Mouse (Mus musculus): ENCODE results near the gene Ssbp2. TPM values are rescaled to one million over a fixed set of nuclear protein-coding genes. Genes with fewer than 3 reads are reported as not detected.

Gene Ssbp2
- total RNA-seq, 1 experiment from 2014 or later, result 30.5 TPM

DNA sequence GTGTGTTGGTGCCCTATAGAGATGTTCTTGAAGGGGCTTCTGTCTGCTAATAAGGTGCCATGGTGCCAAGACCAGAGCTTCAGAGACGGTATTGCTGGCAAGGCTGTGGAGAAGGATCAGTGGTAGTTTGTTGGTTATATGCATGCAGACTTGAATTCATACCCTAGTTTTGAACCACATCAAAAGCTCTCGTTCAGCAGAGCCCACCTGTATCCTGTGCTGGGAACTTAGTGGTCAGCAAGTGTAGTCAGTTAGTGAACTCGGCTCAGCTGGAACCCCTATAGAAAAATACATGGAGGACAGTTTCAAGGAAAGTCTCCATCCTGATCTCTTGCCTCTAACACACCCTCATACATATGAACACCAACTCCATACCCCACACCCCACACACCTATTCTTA lies 69.7 kb downstream of the Ssbp2 start:
- no peak for DNase-seq

- no peak for DNase-seq
These were observed 76.6 kb downstream of the Ssbp2 start for GRCm38 (mm10) chr13:91536711-91537110.

DNA sequence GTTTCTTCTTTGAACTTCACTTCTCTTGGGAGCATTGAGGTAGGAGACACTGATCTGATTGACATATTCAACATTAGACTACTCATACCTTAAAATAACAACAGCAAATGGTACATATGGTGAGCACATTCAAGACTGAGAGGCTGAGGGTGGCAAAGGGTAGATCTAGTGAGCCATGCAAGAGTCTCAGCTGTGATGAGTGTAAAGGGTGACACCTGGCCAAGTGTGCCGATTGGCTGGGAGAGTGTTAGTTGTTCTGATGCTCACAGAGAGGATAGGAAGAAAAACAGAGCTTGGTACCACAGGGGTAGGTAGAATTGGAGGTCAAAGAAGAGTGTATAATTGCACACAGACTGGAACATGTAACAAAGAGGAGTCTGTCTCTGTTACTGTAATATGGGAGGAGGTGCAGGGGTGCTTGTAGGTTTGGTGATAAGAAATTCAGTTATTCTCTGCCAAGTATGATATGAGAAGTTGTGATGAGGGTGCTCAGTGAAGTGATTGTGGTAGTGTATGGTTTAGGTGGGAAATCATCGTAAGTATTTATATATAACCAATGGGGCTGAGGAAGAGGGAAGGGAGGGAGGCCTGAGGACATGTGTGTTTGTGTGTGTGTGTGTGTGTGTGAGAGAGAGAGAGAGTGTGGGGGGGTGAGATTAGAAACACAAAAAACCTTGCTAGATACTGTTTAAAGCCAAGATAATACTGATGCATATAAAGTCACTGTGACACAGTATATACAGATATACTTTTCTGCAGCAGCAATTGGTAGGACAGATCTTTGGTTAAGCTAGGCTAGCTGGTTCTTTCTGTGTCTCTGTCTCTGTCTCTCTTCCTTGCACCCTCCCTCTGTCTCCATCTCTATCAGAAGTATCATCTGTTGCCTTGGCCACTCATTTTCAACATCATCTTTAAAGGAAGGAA lies 80.3 kb downstream of the Ssbp2 start:
- no peak for DNase-seq

DNA sequence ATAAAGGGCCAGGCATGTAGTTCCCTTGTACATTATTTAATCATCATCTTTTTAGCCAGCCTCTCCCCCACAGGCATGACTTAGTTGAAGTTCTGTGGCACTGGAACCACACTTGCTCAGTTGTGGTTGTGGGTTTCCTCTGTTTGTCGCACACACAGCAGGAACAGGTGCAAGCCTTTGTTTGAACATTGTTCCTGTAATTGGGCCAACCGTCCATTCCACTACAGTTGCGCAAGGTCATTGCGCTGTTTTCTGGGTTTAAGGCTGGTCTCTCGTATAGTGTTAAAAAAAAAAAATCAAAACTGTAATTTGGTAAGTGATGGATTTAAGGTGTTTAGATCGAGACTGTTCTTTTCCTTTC lies 81.0 kb downstream of the Ssbp2 start:
- no peak for DNase-seq

DNA sequence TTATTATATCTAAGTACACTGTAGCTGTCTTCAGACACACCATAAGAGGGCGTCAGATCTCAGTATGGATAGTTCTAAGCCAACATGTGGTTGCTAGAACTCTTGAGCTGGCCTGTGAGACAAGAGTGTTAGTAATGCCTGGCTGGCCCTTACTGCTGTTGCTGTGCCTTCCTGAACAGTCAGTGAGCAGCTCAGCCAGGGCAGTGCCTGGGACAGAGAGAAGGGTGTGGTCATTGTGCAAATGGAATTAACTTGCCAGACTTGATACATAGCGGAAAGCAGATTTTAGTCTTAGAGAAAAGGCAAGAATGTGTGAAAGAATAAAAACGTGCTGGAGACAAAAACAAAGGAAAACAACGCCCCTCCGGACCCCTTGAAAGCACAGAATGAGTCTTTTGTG lies 83.5 kb downstream of the Ssbp2 start:
- DNase-seq, result no peak

GRCm38 (mm10) chr13:91564047-91564446 lies 104.0 kb downstream of the Ssbp2 start:
- DNase-seq, result no peak

DNA sequence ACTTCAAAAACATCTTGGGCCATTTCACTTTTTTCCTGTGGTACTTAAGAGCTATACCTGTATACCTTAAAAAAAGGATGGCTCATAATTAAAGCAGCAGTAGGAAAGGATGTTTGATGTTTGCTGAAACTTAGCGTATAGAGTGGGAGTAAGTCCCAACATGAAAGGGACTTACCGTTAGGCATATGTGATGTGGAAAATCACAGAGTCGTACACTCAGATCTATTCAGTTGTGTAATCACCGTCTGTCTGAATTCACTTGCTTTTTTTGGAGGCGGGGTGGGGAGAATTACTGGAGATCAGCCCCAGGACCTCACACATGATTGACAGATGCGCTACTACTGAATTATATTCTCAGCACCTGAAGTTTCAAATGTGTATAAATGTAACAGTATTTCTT lies 104.7 kb downstream of the Ssbp2 start:
- no peak for DNase-seq

- DNase-seq, result no peak
These were observed 121.4 kb downstream of the Ssbp2 start for GRCm38 (mm10) chr13:91581504-91581903.

- no peak for DNase-seq
These were observed 122.1 kb downstream of the Ssbp2 start for GRCm38 (mm10) chr13:91582212-91582611.

DNA sequence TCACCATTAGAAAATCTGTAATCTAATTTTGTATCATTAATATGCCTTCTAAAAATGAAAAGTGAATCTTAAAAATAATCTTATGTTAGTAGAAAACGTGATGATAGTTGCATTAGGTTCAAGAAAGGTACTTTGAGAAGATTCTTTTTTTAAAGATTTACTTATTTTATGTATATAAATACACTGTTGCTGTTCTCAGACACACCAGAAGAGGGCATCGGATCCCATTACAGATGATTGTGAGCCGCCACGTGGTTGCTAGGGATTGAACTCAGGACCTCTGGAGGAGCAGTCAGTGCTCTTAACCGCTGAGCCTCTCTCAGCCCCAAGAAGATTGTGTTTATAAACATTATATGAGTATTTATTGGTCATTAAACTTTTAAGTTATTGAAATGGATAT lies 126.3 kb downstream of the Ssbp2 start:
- no peak for DNase-seq

DNA sequence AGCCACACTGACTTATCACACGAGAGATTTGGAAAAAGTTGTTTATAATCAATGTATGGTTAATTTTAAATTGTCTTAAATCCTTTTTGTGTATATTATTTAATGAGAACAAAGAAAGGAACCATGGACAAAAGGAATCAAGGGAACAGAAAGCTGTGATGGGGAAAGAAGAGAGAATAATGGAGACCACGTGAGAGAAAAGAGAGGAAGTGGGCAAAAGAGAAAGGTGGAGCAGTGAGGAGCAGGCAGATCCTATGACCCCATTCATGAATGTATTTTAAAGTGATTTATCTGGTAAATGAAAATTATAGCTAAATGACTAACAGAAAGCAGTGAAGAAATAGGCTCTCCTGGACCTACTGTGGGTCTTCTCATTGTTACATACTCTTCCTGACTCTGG lies 128.4 kb downstream of the Ssbp2 start:
- no peak for DNase-seq

DNA sequence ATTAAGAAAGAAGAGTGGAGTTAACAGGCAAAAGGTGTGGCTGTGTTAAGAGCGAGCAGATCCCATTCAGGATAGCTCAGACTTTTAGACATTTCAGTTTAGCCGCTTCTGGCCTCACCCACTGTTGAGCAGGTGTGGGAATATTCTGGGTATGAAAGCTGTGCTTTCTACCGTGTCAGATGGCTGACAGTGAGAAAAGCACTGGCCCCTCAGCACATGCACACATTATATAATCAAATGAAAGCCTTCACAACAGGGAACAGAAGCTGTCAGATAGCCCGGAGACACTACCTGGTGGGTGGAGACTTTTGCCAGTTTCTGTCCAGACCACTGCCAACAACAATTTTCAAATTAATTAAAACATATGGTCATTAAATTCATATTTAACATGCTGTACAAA lies 131.8 kb downstream of the Ssbp2 start:
- no peak for DNase-seq

DNA sequence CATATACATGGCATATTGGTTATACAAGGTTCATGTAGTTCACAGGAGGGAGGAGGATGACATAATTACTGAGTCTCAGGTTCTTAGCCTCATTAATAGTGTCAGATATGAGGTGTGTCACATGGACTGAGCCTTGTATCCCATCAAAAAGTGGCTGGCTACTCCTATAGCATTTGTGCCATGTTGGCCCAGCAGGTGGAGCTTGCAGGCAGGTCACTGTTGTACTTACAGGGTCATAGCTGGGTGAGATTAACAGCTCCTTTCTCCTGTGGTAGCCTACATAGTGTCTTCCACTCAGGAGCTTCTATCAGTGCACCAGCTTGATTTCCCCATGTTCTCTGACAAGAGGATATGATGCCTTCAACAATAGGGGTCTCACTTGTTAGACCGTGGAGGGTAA lies 135.2 kb downstream of the Ssbp2 start:
- DNase-seq, result no peak

- no peak for DNase-seq
These were observed 139.5 kb downstream of the Ssbp2 start for GRCm38 (mm10) chr13:91599594-91599993.

GRCm38 (mm10) chr13:91605043-91605840 lies 145.2 kb downstream of the Ssbp2 start:
- DNase-seq, result no peak

DNA sequence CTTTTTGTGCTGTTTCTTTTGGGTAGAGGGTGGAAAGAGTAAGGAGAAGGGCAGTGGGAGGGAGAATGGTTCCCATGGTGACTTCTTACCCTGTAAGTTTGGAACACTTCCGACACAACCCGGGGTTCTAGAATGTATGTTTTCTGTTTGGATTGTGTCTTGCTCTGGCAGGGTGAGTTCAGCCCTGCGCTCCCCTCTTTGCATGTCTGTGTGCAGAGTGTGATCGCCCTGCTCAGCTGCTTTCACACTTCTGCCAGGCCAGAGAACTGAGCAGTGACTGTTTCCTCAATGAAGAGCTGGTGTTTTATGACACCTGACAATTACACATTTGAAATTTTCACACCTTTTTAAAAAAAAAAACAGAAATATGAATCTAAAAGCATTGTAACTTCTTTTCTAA lies 150.5 kb downstream of the Ssbp2 start:
- no peak for DNase-seq

GRCm38 (mm10) chr13:91611909-91612308 lies 151.8 kb downstream of the Ssbp2 start:
- DNase-seq, result no peak

DNA sequence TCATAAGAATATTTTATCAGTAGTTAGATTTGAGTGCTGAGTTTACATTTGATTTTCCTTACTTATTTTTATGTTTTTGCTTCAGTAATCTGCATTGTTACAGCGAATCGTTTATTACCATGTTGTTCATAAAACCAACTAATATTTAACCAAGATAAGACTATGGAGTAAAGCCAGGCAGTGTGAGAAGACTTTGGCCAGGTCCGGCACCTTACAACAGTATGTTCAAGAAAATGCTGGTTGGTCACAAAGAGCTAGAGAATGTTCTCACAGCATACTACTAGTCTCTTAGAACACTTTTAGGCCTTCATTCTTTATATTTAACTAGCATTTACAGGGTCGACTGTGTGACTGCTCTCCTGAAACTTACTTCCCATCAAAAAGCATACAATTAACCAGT lies 152.5 kb downstream of the Ssbp2 start:
- DNase-seq, result no peak

GRCm38 (mm10) chr13:91616050-91616449 lies 156.0 kb downstream of the Ssbp2 start:
- DNase-seq, result no peak

DNA sequence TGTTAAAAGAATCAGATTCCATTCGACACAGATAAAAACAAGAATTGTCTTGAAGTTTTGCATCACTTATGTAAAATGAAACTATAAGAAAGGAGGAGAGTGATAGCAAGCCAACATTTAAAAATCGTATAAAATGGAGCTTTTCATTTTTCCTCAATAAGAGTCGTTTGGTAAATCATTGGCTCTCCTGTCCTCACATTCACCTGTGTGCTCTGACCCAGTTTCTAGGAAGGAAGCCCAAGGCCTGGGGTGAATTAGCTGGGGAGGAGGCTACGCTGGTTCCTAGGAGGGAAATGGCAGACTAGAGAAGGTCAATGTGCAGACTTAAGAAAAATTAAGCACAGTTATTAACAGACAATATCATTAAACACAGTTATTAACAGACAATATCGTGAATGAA lies 156.8 kb downstream of the Ssbp2 start:
- DNase-seq, result no peak

DNA sequence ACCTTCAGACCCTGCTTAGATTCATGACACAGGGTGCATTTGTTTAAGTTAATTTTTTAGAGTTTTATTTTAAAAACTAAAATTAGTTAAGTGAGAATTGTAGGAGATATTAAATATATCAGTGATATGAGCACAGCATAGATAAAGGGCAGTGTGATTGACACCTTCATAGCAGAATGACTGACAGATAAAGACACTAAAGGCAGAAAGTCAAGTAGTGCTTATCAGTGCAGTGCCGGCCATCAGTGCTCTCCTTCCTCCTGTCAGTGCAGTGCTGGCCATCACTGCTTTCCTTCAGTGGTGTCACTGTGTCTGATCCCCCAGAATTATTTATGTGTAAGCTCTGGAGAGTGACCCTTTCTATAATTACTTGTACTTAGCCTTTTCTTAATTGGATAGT lies 159.3 kb downstream of the Ssbp2 start:
- DNase-seq, result no peak

GRCm38 (mm10) chr13:91620541-91620940 lies 160.5 kb downstream of the Ssbp2 start:
- DNase-seq, result no peak

DNA sequence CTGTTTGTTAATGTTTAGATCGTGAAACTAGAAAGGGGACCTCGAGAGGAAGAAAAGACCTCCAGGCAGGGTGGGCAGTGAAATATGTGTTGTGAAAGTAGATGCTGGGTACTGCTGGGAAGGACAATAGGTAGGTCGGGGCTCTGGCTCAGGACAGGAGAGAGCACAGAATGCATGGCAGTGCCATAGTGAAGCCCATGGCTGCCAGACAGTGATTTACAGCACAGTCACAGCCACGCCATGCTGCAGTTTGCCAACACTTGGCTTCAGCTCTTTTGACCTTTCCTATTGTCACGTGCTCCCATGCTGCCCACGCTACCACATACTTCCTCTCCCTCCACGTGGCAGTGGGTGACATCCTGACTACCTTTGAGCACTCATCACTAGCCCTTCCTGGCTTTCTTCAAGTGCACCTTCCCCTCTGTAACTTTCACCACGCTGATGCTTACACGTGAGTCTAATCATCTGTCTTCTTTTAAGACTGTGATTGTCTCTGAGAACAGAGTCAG lies 171.3 kb downstream of the Ssbp2 start:
- no peak for DNase-seq

Data from adrenal gland, postnatal 25 days (tissue).